Mouse (Mus musculus) bone marrow macrophage, adult 2 months (primary cell): Measurements from ENCODE around the gene Fbxl15.

Experiments
- CTCF ChIP-seq: IDR thresholded peaks from 2 replicates; pipeline ENCODE4 v1.5.1; 2012; ENCODE audit warnings: low read depth, mild to moderate bottlenecking, low read length, moderate library complexity
- POLR2A ChIP-seq: IDR thresholded peaks from 2 replicates; pipeline ENCODE4 v1.6.1; 2012; ENCODE audit warnings: mild to moderate bottlenecking, low read depth, low read length, borderline replicate concordance

DNA sequence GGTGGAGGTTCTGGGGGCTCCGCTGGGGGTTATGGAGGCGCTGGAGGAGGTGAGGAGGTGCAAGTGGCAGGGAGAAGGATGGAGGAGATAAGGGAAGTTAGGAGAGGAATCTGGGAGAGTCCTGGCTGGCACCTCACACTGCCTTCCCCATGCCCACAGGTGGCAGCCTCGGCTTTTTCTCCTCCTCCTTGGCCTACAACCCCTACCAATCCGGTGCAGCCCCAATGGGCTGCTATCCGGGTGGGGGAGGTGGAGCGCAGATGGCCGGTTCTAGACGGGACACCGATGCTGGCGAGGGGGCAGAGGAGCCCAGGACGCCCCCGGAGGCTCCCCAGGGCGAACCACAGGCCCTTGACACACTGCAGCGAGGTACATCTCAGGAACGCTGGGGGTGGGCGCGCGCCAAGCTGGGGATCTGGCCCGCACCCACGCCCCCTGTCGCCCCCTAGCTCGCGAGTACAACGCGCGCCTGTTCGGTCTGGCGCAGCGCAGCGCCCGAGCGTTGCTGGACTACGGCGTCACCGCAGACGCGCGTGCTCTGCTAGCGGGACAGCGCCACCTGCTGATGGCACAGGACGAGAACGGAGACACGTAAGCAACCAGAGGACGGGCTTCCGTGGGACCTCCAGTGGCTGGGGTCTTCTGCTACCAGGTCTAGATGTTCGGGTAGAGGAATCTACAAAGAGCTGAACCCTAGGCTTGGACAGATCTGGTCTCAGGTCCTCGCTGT lies 19.1 kb upstream of the Fbxl15 start:
- TF ChIP-seq POLR2A (no peak), CTCF (peak; percentile 61)
